Mouse (Mus musculus): ENCODE data around the gene Vezt.

- no peak for TF ChIP-seq CTCF (IDR thresholded peaks at IDR 0.05; ENCODE audit: low read depth)
- TF ChIP-seq EP300 (IDR thresholded peaks at IDR 0.05; ENCODE audit: low read depth) = no peak
These were observed 50.3 kb downstream of the Vezt start for GRCm38 (mm10) chr10:93985357-93985756.
